Mouse (Mus musculus): ENCODE data around the gene Ccn2.
"Not testable (repeated sequence)": the region's sequence is repeated elsewhere in the genome, so short reads cannot be mapped to it uniquely, and the experiment has no call there.

The Ccn2 gene

GRCm38 (mm10) chr10:24609146-24609545, 13.9 kb downstream of the Ccn2 start:
- no peak for DNase-seq

- DNase-seq = no peak
These were observed 14.5 kb downstream of the Ccn2 start for GRCm38 (mm10) chr10:24609766-24610165.

GRCm38 (mm10) chr10:24614726-24615125, 19.5 kb downstream of the Ccn2 start:
- no peak for DNase-seq

- no peak for DNase-seq
These were observed 20.6 kb downstream of the Ccn2 start for GRCm38 (mm10) chr10:24615799-24616198.

GRCm38 (mm10) chr10:24616572-24616971, 21.3 kb downstream of the Ccn2 start:
- not testable (repeated sequence) for DNase-seq

- no peak for DNase-seq
These were observed 26.3 kb downstream of the Ccn2 start for GRCm38 (mm10) chr10:24621572-24621971.

GRCm38 (mm10) chr10:24622586-24622985, 27.3 kb downstream of the Ccn2 start:
- peak; percentile 22 for DNase-seq

- DNase-seq = peak; percentile 35
These were observed 29.9 kb downstream of the Ccn2 start for GRCm38 (mm10) chr10:24625060-24625701.

GRCm38 (mm10) chr10:24627262-24627661, 32.0 kb downstream of the Ccn2 start:
- no peak for DNase-seq

- DNase-seq = no peak
These were observed 33.2 kb downstream of the Ccn2 start for GRCm38 (mm10) chr10:24628466-24628865.

- DNase-seq = no peak
These were observed 34.0 kb downstream of the Ccn2 start for GRCm38 (mm10) chr10:24629086-24629720.

GRCm38 (mm10) chr10:24630469-24631081, 35.3 kb downstream of the Ccn2 start:
- peak; percentile 51 for DNase-seq

- no peak for DNase-seq
These were observed 35.9 kb downstream of the Ccn2 start for GRCm38 (mm10) chr10:24631122-24631521.

GRCm38 (mm10) chr10:24634288-24634687, 39.0 kb downstream of the Ccn2 start:
- DNase-seq = no peak

GRCm38 (mm10) chr10:24635331-24635815, 40.1 kb downstream of the Ccn2 start:
- no peak for DNase-seq

- no peak for DNase-seq
These were observed 40.6 kb downstream of the Ccn2 start for GRCm38 (mm10) chr10:24635884-24636283.

- no peak for DNase-seq
These were observed 41.7 kb downstream of the Ccn2 start for GRCm38 (mm10) chr10:24636986-24637385.

GRCm38 (mm10) chr10:24638306-24639070, 43.2 kb downstream of the Ccn2 start:
- DNase-seq = no peak

- DNase-seq = no peak
These were observed 44.4 kb downstream of the Ccn2 start for GRCm38 (mm10) chr10:24639596-24639995.

GRCm38 (mm10) chr10:24640186-24640875, 45.1 kb downstream of the Ccn2 start:
- no peak for DNase-seq

GRCm38 (mm10) chr10:24641416-24642140, 46.3 kb downstream of the Ccn2 start:
- DNase-seq = no peak

Measured in cerebellum, adult 8-10 months (tissue).